Mouse (Mus musculus): ENCODE measurements around the gene Yars. TPM values are rescaled to one million over a fixed set of nuclear protein-coding genes. Genes with fewer than 3 reads are reported as not detected.

Gene Yars
- polyA plus RNA-seq, 1 experiment from 2014 or later, result 13.2 TPM

- H3K36me3 ChIP-seq (ENCODE audit: inconsistent target), result peaks cover 22% of the 10 kb centered on the region; the same call in 1 of the 2 replicates
Measured at GRCm38 (mm10) chr4:129157541-129157940, 32.0 kb upstream of the Yars start.

GRCm38 (mm10) chr4:129158549-129158948 is 31.0 kb upstream of the Yars start:
- H3K36me3 ChIP-seq (ENCODE audit: inconsistent target), result peaks cover 16% of the 10 kb centered on the region; the same call in 1 of the 2 replicates
- WGBS (ENCODE audit: missing documents), result 89% methylated on average over 3 of the region's 3 CpGs
- no peaks in the 10 kb centered on the region for H3K79me2 ChIP-seq (ENCODE audit: inconsistent target)
- no peak overlapping the region for H3K4me3 ChIP-seq (ENCODE audit: inconsistent target)
- no peak overlapping the region for H3K27ac ChIP-seq

More at GRCm38 (mm10) chr4:129157541-129157940, 32.0 kb upstream of the Yars start:
- Histone ChIP-seq H3K79me2 (ENCODE audit: inconsistent target) (no peaks in the 10 kb centered on the region), H3K4me3 (ENCODE audit: inconsistent target) (no peak overlapping the region), H3K27ac (no peak overlapping the region)
- 91% methylated on average over 5 of the region's 5 CpGs for WGBS (ENCODE audit: missing documents)

- WGBS (ENCODE audit: missing documents), result 100% methylated on average over 1 of the region's 1 CpGs
- Histone ChIP-seq H3K79me2 (ENCODE audit: inconsistent target) (no peaks in the 10 kb centered on the region), H3K4me3 (ENCODE audit: inconsistent target) (no peak overlapping the region), H3K36me3 (ENCODE audit: inconsistent target) (peaks cover 8% of the 10 kb centered on the region; the same call in 1 of the 2 replicates), H3K27ac (no peak overlapping the region)
Measured at GRCm38 (mm10) chr4:129161076-129161475, 28.5 kb upstream of the Yars start.

GRCm38 (mm10) chr4:129161581-129162255 is 27.8 kb upstream of the Yars start:
- Histone ChIP-seq H3K27ac (no peak overlapping the region), H3K36me3 (ENCODE audit: inconsistent target) (peaks cover 8% of the 10 kb centered on the region; the same call in 1 of the 2 replicates)
- WGBS (ENCODE audit: missing documents), result 87% methylated on average over 3 of the region's 4 CpGs

GRCm38 (mm10) chr4:129172529-129172928 is 17.0 kb upstream of the Yars start:
- H3K79me2 ChIP-seq (ENCODE audit: inconsistent target), result no peaks in the 10 kb centered on the region
- peaks cover 32% of the 10 kb centered on the region for H3K36me3 ChIP-seq (ENCODE audit: inconsistent target)
- 100% methylated on average over 1 of the region's 1 CpGs for WGBS (ENCODE audit: missing documents)
- H3K4me3 ChIP-seq (ENCODE audit: inconsistent target), result no peak overlapping the region
- H3K27ac ChIP-seq, result no peak overlapping the region

More at GRCm38 (mm10) chr4:129161581-129162255, 27.8 kb upstream of the Yars start:
- H3K4me3 ChIP-seq (ENCODE audit: inconsistent target), result no peak overlapping the region
- no peaks in the 10 kb centered on the region for H3K79me2 ChIP-seq (ENCODE audit: inconsistent target)

- no peak overlapping the region for H3K27ac ChIP-seq
- H3K4me3 ChIP-seq (ENCODE audit: inconsistent target), result no peak overlapping the region
- 100% methylated on average over 1 of the region's 1 CpGs for WGBS (ENCODE audit: missing documents)
- H3K79me2 ChIP-seq (ENCODE audit: inconsistent target), result peaks cover 3% of the 10 kb centered on the region; the same call in 1 of the 2 replicates
- H3K36me3 ChIP-seq (ENCODE audit: inconsistent target), result peaks cover 41% of the 10 kb centered on the region
Measured at GRCm38 (mm10) chr4:129179560-129179959, 10.0 kb upstream of the Yars start.

GRCm38 (mm10) chr4:129188041-129188659 is 1.4 kb upstream of the Yars start:
- H3K4me3 ChIP-seq (ENCODE audit: inconsistent target), result peak overlapping the region; percentile 32
- H3K79me2 ChIP-seq (ENCODE audit: inconsistent target), result peaks cover 73% of the 10 kb centered on the region
- H3K27ac ChIP-seq, result no peak overlapping the region
- 46% methylated on average over 5 of the region's 5 CpGs for WGBS (ENCODE audit: missing documents)
- no peaks in the 10 kb centered on the region for H3K36me3 ChIP-seq (ENCODE audit: inconsistent target)

GRCm38 (mm10) chr4:129188803-129189541 is 588 bp upstream of the Yars start:
- 1% methylated on average over 38 of the region's 74 CpGs for whole genome bisulfite sequencing (ENCODE audit: missing documents)
- Histone ChIP-seq H3K27ac (no peak overlapping the region), H3K4me3 (ENCODE audit: inconsistent target) (peak overlapping the region; percentile 36), H3K79me2 (ENCODE audit: inconsistent target) (peaks cover 82% of the 10 kb centered on the region), H3K36me3 (ENCODE audit: inconsistent target) (no peaks in the 10 kb centered on the region)

- Histone ChIP-seq H3K36me3 (ENCODE audit: inconsistent target) (no peaks in the 10 kb centered on the region), H3K4me3 (ENCODE audit: inconsistent target) (peak overlapping the region; percentile 97), H3K27ac (peak overlapping the region; percentile 85), H3K79me2 (ENCODE audit: inconsistent target) (peaks cover 84% of the 10 kb centered on the region)
- WGBS (ENCODE audit: missing documents), result 4% methylated on average over 12 of the region's 12 CpGs
Measured at GRCm38 (mm10) chr4:129190538-129190937, 978 bp downstream of the Yars start.

- no peak overlapping the region for H3K27ac ChIP-seq
- H3K79me2 ChIP-seq (ENCODE audit: inconsistent target), result peaks cover 81% of the 10 kb centered on the region
- H3K36me3 ChIP-seq (ENCODE audit: inconsistent target), result peaks cover 5% of the 10 kb centered on the region; the same call in 1 of the 2 replicates
- 90% methylated on average over 5 of the region's 5 CpGs for WGBS (ENCODE audit: missing documents)
- no peak overlapping the region for H3K4me3 ChIP-seq (ENCODE audit: inconsistent target)
Measured at GRCm38 (mm10) chr4:129191691-129192090, 2.1 kb downstream of the Yars start.

GRCm38 (mm10) chr4:129194280-129194679 is 4.7 kb downstream of the Yars start:
- Histone ChIP-seq H3K79me2 (ENCODE audit: inconsistent target) (peaks cover 63% of the 10 kb centered on the region), H3K4me3 (ENCODE audit: inconsistent target) (no peak overlapping the region), H3K36me3 (ENCODE audit: inconsistent target) (peaks cover 17% of the 10 kb centered on the region; the same call in 1 of the 2 replicates), H3K27ac (no peak overlapping the region)
- whole genome bisulfite sequencing (ENCODE audit: missing documents), result 90% methylated on average over 1 of the region's 1 CpGs

GRCm38 (mm10) chr4:129197514-129197913 is 8.0 kb downstream of the Yars start:
- H3K79me2 ChIP-seq (ENCODE audit: inconsistent target), result peaks cover 39% of the 10 kb centered on the region
- H3K27ac ChIP-seq, result no peak overlapping the region
- WGBS (ENCODE audit: missing documents), result 96% methylated on average over 6 of the region's 6 CpGs
- H3K4me3 ChIP-seq (ENCODE audit: inconsistent target), result no peak overlapping the region
- peaks cover 26% of the 10 kb centered on the region; the same call in 1 of the 2 replicates for H3K36me3 ChIP-seq (ENCODE audit: inconsistent target)

GRCm38 (mm10) chr4:129204655-129205054 is 15.1 kb downstream of the Yars start:
- 93% methylated on average over 10 of the region's 10 CpGs for WGBS (ENCODE audit: missing documents)

GRCm38 (mm10) chr4:129206792-129207191 is 17.2 kb downstream of the Yars start:
- Histone ChIP-seq H3K27ac (no peak overlapping the region), H3K79me2 (ENCODE audit: inconsistent target) (no peaks in the 10 kb centered on the region), H3K4me3 (ENCODE audit: inconsistent target) (no peak overlapping the region), H3K36me3 (ENCODE audit: inconsistent target) (peaks cover 44% of the 10 kb centered on the region)
- 93% methylated on average over 8 of the region's 8 CpGs for WGBS (ENCODE audit: missing documents)

More at GRCm38 (mm10) chr4:129204655-129205054, 15.1 kb downstream of the Yars start:
- no peaks in the 10 kb centered on the region for H3K79me2 ChIP-seq (ENCODE audit: inconsistent target)
- H3K36me3 ChIP-seq (ENCODE audit: inconsistent target), result peaks cover 41% of the 10 kb centered on the region
- H3K4me3 ChIP-seq (ENCODE audit: inconsistent target), result no peak overlapping the region
- no peak overlapping the region for H3K27ac ChIP-seq

Data from macrophage (primary cell).